Mouse (Mus musculus) forebrain, embryonic 14.5 days (tissue): Measurements from ENCODE around the gene Sgms1. TPM values are rescaled to one million over a fixed set of nuclear protein-coding genes. Genes with fewer than 3 reads are reported as not detected.

Experiments used
- ATAC-seq: fragments of 200-750 bp; cut with Nextera tagmentation; 2 replicates; pipeline ENCODE4 v1.8.0; 2017; ENCODE audit warnings: mild to moderate bottlenecking, moderate library complexity
- DNase-seq: peaks from one replicate; pipeline ENCODE4 v3.0.0-alpha.2; 2015; ENCODE audit warnings: low spot score
- H3K27ac ChIP-seq: fragments of 300-500 bp; sonication (generic); 2 replicates; pipeline ENCODE4 v1.5.1; 2014; ENCODE audit warnings: low read depth, mild to moderate bottlenecking, control low read depth, low read length, moderate library complexity
- H3K27me3 ChIP-seq: fragments of 300-500 bp; sonication (generic); replicated peaks from 2 replicates; pipeline ENCODE4 v1.6.1; 2014; ENCODE audit warnings: low read length, control low read depth, mixed read lengths; ENCODE audit not compliant: control insufficient read depth, insufficient read depth
- H3K36me3 ChIP-seq: fragments of 300-500 bp; sonication (generic); 2 replicates; pipeline ENCODE4 v1.6.1; 2014; ENCODE audit warnings: low read length, control low read depth; ENCODE audit not compliant: control insufficient read depth, insufficient read depth
- H3K4me1 ChIP-seq: fragments of 300-500 bp; sonication (generic); 2 replicates; pipeline ENCODE4 v1.6.1; 2014; ENCODE audit warnings: antibody characterized with exemption, low read length, control low read depth; ENCODE audit not compliant: control insufficient read depth, insufficient read depth
- H3K4me2 ChIP-seq: fragments of 300-500 bp; sonication (generic); 2 replicates; pipeline ENCODE4 v1.6.1; 2014; ENCODE audit warnings: mild to moderate bottlenecking, control low read depth, low read length
- H3K4me3 ChIP-seq: fragments of 300-500 bp; sonication (generic); 2 replicates; pipeline ENCODE4 v1.5.1; 2014; ENCODE audit warnings: low read depth, low read length, control low read depth
- H3K9ac ChIP-seq: fragments of 300-500 bp; sonication (generic); 2 replicates; pipeline ENCODE4 v1.6.1; 2014; ENCODE audit warnings: mild to moderate bottlenecking, low read length, control low read depth, moderate library complexity
- H3K9me3 ChIP-seq: fragments of 300-500 bp; sonication (generic); replicated peaks from 2 replicates; pipeline ENCODE4 v1.6.1; 2016; ENCODE audit warnings: low read length, control low read depth, mixed read lengths; ENCODE audit not compliant: control insufficient read depth
- WGBS: fragments of 180-500 bp; shearing (Covaris S2); extraction: QIAGEN DNeasy Blood & Tissue Kit; methylation state at CpG from one replicate; pipeline ENCODE4 v1.1.7; 2014; 5-methylcytosine and 5-hydroxymethylcytosine counted together
- polyA plus RNA-seq: library from polyadenylated mRNA; unstranded; fragments of >200 nt; fragmentation: Nextera tagmentation; extraction: Ambion mirVana; gene quantifications from 2 replicates; pipeline ENCODE4 v1.2.1, GENCODE M21; 2014

Gene Sgms1
- polyA plus RNA-seq, 1 experiment from 2014 or later, result 5.9 TPM

DNA sequence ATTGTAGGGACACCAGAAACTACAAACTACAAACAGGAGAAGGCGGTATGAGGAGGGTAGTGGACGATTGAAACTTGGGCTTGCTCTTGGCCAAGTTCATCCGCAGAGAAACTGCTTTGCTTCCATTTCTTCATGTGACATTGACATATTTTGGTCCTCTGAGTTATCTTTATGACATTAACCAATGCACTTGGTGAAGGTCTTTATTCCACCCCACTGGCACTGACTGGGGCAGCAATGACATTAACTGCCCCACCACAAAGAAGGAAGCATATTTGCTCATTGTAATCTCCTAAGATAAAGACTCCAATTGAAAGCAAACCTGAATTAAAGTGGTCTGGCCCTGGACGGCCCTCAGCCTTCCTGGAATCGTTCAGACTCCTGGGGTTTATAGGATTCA lies 100.6 kb downstream of the Sgms1 start:
- H3K27me3 ChIP-seq, result no peaks in the 10 kb centered on the region
- no peak overlapping the region for H3K4me2 ChIP-seq
- no peak overlapping the region for H3K9ac ChIP-seq
- 67% methylated on average over 5 of the region's 5 CpGs for WGBS
- no peaks in the 10 kb centered on the region for H3K9me3 ChIP-seq
- H3K4me3 ChIP-seq, result no peak overlapping the region
- no peak overlapping the region for H3K27ac ChIP-seq
- no peaks in the 10 kb centered on the region for H3K4me1 ChIP-seq
- no peaks in the 10 kb centered on the region for H3K36me3 ChIP-seq
- ATAC-seq (no peak), DNase-seq (no peak)

DNA sequence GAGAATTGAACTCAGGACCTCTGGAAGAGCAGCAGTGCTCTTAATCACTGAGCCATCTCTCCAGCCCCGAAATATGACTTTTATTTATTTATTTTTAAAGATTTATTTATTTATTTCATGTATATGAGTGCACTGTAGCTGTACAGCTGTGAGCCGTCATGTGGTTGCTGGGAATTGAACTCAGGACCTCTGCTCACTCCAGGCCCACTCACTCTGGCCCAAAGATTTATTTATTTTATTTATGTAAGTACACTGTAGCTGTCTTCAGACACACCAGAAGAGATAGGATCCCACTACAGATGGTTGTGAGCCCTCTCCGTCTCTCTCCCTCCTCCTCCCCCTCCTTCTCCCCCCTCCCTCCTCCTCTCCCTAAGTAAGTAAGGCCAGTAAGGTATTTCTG lies 101.7 kb downstream of the Sgms1 start:
- H3K4me3 ChIP-seq, result no peak overlapping the region
- no peaks in the 10 kb centered on the region for H3K4me1 ChIP-seq
- H3K27ac ChIP-seq, result no peak overlapping the region
- no peaks in the 10 kb centered on the region for H3K9me3 ChIP-seq
- H3K36me3 ChIP-seq, result no peaks in the 10 kb centered on the region
- 83% methylated on average over 3 of the region's 3 CpGs for WGBS
- no peak for DNase-seq
- no peaks in the 10 kb centered on the region for H3K27me3 ChIP-seq
- no peak for ATAC-seq
- no peak overlapping the region for H3K9ac ChIP-seq
- H3K4me2 ChIP-seq, result no peak overlapping the region

DNA sequence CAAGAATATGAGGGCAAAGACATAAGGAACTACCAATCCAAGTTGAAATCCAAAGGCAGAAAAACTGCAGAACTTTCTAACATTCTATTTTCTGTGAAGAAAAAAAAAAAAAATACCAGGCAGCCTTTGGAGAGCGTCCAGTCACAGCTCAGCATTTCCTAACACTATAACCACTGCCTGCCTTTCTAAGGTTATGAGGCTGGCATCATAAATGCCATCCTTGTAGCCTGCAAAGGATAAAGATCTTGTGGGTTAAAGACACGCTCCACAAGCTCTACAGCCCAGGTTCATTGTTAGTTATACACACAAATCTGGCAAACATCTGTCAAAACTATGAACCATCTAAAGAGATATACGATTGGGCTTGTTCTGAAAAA lies 104.1 kb downstream of the Sgms1 start:
- DNase-seq, result no peak
- no peak for ATAC-seq
- 88% methylated on average over 3 of the region's 3 CpGs for WGBS

DNA sequence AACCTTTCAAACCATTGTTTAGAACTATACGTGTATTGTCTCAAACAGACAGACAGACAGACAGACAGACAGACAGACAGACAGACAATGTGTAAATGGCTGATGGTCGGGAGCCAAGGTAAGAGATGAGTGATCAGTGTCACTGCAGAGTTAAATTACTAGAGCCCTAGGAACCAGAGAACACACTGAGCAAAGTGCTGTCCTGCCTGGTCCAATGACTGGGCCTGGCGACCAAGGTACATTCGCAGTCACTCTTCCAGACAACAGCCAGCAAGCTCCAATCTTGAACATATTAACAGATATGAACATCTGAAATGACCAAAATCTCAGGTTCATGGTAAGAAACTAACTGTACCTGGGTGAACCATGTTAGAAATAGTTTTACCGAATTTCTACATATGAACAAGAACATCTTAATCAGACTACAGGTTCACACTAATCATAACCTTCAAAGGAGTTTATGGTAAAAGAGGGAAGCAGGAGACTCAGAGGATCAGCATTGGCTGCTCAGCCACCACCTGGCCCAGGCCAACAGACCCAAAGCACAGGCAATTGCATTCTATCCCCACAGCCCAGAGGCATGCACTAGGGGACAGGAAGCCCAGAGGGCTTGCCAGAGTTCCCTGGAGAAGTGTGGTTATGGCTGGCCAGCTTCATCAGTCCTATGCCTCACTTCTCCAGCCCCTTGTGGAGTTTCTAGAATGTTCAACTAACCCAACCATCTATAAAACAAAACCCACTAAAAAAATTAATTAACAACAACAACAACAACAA lies 104.6 kb downstream of the Sgms1 start:
- H3K4me2 ChIP-seq, result no peak overlapping the region
- no peaks in the 10 kb centered on the region for H3K4me1 ChIP-seq
- DNase-seq (no peak), ATAC-seq (no peak)
- no peak overlapping the region for H3K27ac ChIP-seq
- no peaks in the 10 kb centered on the region for H3K36me3 ChIP-seq
- H3K9me3 ChIP-seq, result no peaks in the 10 kb centered on the region
- no peaks in the 10 kb centered on the region for H3K27me3 ChIP-seq
- no peak overlapping the region for H3K9ac ChIP-seq
- WGBS, result 91% methylated on average over 5 of the region's 5 CpGs
- H3K4me3 ChIP-seq, result no peak overlapping the region

More for the DNA sequence above, 104.1 kb downstream of the Sgms1 start:
- H3K9ac ChIP-seq, result no peak overlapping the region
- no peak overlapping the region for H3K27ac ChIP-seq
- no peaks in the 10 kb centered on the region for H3K4me1 ChIP-seq
- H3K36me3 ChIP-seq, result no peaks in the 10 kb centered on the region
- H3K4me2 ChIP-seq, result no peak overlapping the region
- H3K4me3 ChIP-seq, result no peak overlapping the region
- no peaks in the 10 kb centered on the region for H3K9me3 ChIP-seq
- no peaks in the 10 kb centered on the region for H3K27me3 ChIP-seq

DNA sequence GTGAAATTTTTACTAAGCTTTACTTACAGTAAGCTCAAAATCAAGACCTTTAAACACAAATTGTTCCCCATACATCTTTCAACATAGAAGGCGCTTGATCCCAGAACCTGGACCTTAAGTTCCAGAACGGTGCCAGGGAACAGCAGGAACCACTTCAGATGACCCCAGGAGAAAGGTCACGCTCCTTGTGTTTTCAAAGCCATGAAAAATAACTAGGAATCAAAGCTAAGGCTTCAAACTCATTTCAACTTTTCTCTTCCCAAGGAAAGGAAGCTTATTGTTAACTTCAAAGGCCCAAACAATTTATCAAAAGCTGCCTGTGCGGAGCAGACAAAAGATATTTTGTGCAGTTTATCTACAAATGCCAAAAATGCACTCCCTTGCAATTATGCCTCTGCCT lies 107.6 kb downstream of the Sgms1 start:
- Histone ChIP-seq H3K27ac (no peak overlapping the region), H3K4me2 (no peak overlapping the region), H3K27me3 (no peaks in the 10 kb centered on the region), H3K4me1 (no peaks in the 10 kb centered on the region), H3K4me3 (no peak overlapping the region), H3K9me3 (no peaks in the 10 kb centered on the region), H3K36me3 (no peaks in the 10 kb centered on the region), H3K9ac (no peak overlapping the region)
- ATAC-seq (no peak), DNase-seq (no peak)
- 69% methylated on average over 4 of the region's 4 CpGs for WGBS

DNA sequence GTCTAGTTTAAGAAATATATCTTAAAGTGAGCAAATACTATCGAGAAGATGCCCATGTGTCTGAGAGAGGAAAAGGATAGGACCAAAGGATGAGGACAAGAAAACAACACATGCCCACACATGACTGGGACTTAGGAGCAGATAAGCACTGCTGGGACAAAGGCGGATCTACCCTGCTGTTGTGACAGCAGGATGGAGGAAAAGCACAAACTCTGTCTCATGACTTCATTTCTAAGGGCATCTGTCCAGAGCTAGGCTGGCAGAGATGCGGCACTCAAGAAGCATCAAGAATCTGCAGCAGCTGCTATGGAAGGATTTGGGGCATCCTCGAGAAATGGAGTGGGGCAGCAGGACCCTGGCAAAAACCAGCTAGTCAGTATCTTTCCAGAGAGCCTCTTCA lies 109.1 kb downstream of the Sgms1 start:
- H3K9ac ChIP-seq, result no peak overlapping the region
- WGBS, result 85% methylated on average over 4 of the region's 4 CpGs
- no peaks in the 10 kb centered on the region for H3K9me3 ChIP-seq
- no peak overlapping the region for H3K27ac ChIP-seq
- DNase-seq, result no peak
- H3K4me3 ChIP-seq, result no peak overlapping the region
- H3K36me3 ChIP-seq, result no peaks in the 10 kb centered on the region
- no peak overlapping the region for H3K4me2 ChIP-seq
- no peak for ATAC-seq
- H3K4me1 ChIP-seq, result no peaks in the 10 kb centered on the region
- H3K27me3 ChIP-seq, result no peaks in the 10 kb centered on the region

DNA sequence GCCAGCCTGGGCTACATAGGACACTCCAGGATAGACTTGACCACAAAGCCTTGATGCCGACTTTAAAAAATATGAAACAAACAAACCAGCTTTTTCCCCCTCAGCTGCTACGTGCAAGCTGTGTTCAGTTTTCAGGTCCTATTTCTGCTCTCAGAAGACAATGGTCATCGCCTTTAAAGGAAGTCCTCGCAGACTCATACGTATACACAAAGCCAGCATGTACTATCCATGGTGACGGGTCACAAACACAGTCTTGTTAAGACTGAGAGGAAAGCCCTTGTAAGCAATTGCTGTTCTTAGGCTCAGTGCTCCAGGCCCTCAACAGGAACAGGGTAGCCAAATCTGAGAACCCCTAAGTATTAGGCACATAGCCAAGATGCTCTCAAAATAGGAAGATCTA lies 110.1 kb downstream of the Sgms1 start:
- no peak for DNase-seq
- Histone ChIP-seq H3K27ac (no peak overlapping the region), H3K4me3 (no peak overlapping the region), H3K36me3 (no peaks in the 10 kb centered on the region), H3K9me3 (no peaks in the 10 kb centered on the region), H3K27me3 (no peaks in the 10 kb centered on the region), H3K4me2 (no peak overlapping the region), H3K9ac (no peak overlapping the region), H3K4me1 (no peaks in the 10 kb centered on the region)
- ATAC-seq, result no peak
- WGBS, result 95% methylated on average over 6 of the region's 6 CpGs

DNA sequence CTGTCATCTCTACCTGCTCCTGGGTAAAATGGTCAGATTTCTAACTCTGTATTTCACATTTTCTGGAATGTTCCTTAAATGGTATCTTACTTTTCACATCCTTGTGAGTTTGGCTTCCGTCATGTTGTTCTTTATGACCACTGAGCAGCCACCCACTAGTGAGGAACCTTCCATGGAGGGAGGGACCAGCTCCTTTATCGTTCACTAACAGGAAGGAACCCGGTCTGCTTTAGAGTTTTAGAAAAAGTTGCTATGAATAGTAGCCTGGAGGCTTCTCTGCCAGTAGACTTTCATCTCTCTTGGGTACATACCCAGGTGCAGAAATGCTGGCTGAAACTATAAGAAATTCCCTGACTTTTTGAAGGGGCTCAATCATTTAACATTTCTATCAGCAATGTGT lies 111.6 kb downstream of the Sgms1 start:
- H3K27ac ChIP-seq, result no peak overlapping the region
- no peaks in the 10 kb centered on the region for H3K36me3 ChIP-seq
- H3K27me3 ChIP-seq, result no peaks in the 10 kb centered on the region
- no peaks in the 10 kb centered on the region for H3K4me1 ChIP-seq
- H3K4me3 ChIP-seq, result no peak overlapping the region
- H3K9ac ChIP-seq, result no peak overlapping the region
- no peak overlapping the region for H3K4me2 ChIP-seq
- ATAC-seq (no peak), DNase-seq (no peak)
- no peaks in the 10 kb centered on the region for H3K9me3 ChIP-seq
- 90% methylated on average over 3 of the region's 3 CpGs for WGBS

DNA sequence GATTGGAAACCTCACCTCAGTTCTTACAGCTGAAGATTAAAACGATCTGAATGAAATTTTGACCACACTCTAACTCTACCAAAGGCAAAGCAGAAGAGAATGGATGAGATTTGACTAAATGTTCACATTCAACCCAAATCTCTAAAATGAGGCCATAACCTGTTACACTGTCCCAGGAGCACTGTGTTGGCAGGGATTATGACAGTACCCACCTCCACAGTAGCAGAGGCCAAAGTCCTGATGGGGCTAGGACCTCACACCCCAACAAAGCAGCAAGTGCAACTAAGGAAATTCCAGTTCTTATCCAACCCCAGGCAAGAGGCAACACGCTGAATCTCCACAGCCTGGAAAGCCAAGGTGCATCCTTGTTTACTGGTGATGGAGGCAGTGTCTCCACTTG lies 112.2 kb downstream of the Sgms1 start:
- no peak overlapping the region for H3K4me3 ChIP-seq
- WGBS, result 90% methylated on average over 2 of the region's 2 CpGs
- H3K4me1 ChIP-seq, result no peaks in the 10 kb centered on the region
- H3K27ac ChIP-seq, result no peak overlapping the region
- no peaks in the 10 kb centered on the region for H3K27me3 ChIP-seq
- ATAC-seq (no peak), DNase-seq (no peak)
- no peak overlapping the region for H3K9ac ChIP-seq
- H3K9me3 ChIP-seq, result no peaks in the 10 kb centered on the region
- no peak overlapping the region for H3K4me2 ChIP-seq
- H3K36me3 ChIP-seq, result no peaks in the 10 kb centered on the region
